Mouse (Mus musculus) MEL (cell line): ENCODE results near the gene Jup.

Experiments used
- CHD2 ChIP-seq: IDR thresholded peaks from 2 replicates; pipeline ENCODE4 v1.6.1; 2011; ENCODE audit warnings: low read length, improper control_type of control experiment
- CTCF ChIP-seq, 3 experiments: IDR thresholded peaks in 2 of 3; conservative IDR thresholded peaks in 1 of 3; 2 replicates each; pipeline ENCODE4 v1.5.1; 2011 to 2012; ENCODE audit warnings: low read length in 3 of 3, low read depth in 2 of 3, mild to moderate bottlenecking in 2 of 3, improper control_type of control experiment in 1 of 3, inconsistent platforms in 1 of 3, mixed read lengths in 1 of 3, moderate library complexity in 1 of 3; ENCODE audit not compliant: control insufficient read depth in 1 of 3, insufficient read depth in 1 of 3, poor library complexity in 1 of 3, severe bottlenecking in 1 of 3
- ELF1 ChIP-seq: IDR thresholded peaks from 2 replicates; pipeline ENCODE4 v1.6.1; 2014; ENCODE audit warnings: low read depth, mild to moderate bottlenecking, inconsistent platforms, low read length, improper control_type of control experiment, moderate library complexity
- EP300 ChIP-seq, 2 experiments: IDR thresholded peaks; 2 replicates each; pipeline ENCODE4 v1.6.1; 2011; ENCODE audit warnings: improper control_type of control experiment in 2 of 2, low read length in 2 of 2, low read depth in 1 of 2, mild to moderate bottlenecking in 1 of 2
- GATA1 ChIP-seq: IDR thresholded peaks from 2 replicates; pipeline ENCODE4 v1.6.1; 2011; ENCODE audit warnings: low read depth, low read length, improper control_type of control experiment
- HCFC1 ChIP-seq: IDR thresholded peaks from 2 replicates; pipeline ENCODE4 v1.6.1; 2012; ENCODE audit warnings: low read depth, mild to moderate bottlenecking, inconsistent platforms, low read length, improper control_type of control experiment, moderate library complexity
- MAFK ChIP-seq: IDR thresholded peaks from 2 replicates; pipeline ENCODE4 v1.6.1; 2011; ENCODE audit warnings: low read depth, mild to moderate bottlenecking, low read length, improper control_type of control experiment, borderline replicate concordance
- MAX ChIP-seq: IDR thresholded peaks from 2 replicates; pipeline ENCODE4 v1.6.1; 2011; ENCODE audit warnings: low read length, improper control_type of control experiment
- NELFE ChIP-seq: IDR thresholded peaks from 2 replicates; pipeline ENCODE4 v1.6.1; 2011; ENCODE audit warnings: low read depth, low read length, improper control_type of control experiment
- NRF1 ChIP-seq: IDR thresholded peaks from 2 replicates; pipeline ENCODE4 v1.6.1; 2014; ENCODE audit warnings: low read depth, mild to moderate bottlenecking, inconsistent platforms, low read length, improper control_type of control experiment, moderate library complexity; ENCODE audit not compliant: poor library complexity, insufficient read depth, severe bottlenecking
- RCOR1 ChIP-seq: IDR thresholded peaks from 2 replicates; pipeline ENCODE4 v1.6.1; 2012; ENCODE audit warnings: low read depth, mild to moderate bottlenecking, inconsistent platforms, low read length, improper control_type of control experiment
- TAL1 ChIP-seq: IDR thresholded peaks from 2 replicates; pipeline ENCODE4 v1.6.1; 2012; ENCODE audit warnings: mild to moderate bottlenecking, inconsistent platforms, low read length, moderate library complexity, mixed read lengths
- UBTF ChIP-seq: IDR thresholded peaks from 2 replicates; pipeline ENCODE4 v1.6.1; 2012; ENCODE audit warnings: low read depth, mild to moderate bottlenecking, inconsistent platforms, low read length, improper control_type of control experiment, moderate library complexity, borderline replicate concordance; ENCODE audit not compliant: insufficient read depth

GRCm38 (mm10) chr11:100362979-100363562, 34.5 kb downstream of the Jup start:
- TF ChIP-seq CTCF (IDR thresholded peaks at IDR 0.05 in 2 of 3, conservative IDR thresholded peaks at IDR 0.05 in 1 of 3; ENCODE audit: control insufficient read depth in 1 of 3, insufficient read depth in 1 of 3, low read depth in 2 of 3, low read length in 3 of 3, poor library complexity in 1 of 3, severe bottlenecking in 1 of 3): peak; percentile 75 to 88 (median 81)
- no peak for TF ChIP-seq MAX
- no peak for TF ChIP-seq EP300 (IDR thresholded peaks at IDR 0.05; ENCODE audit: low read depth in 1 of 2, low read length in 2 of 2)
- no peak for TF ChIP-seq NRF1
- no peak for TF ChIP-seq HCFC1
- no peak for TF ChIP-seq MAFK
- TF ChIP-seq GATA1: no peak
- no peak for TF ChIP-seq NELFE
- TF ChIP-seq RCOR1: no peak
- no peak for TF ChIP-seq TAL1
- no peak for TF ChIP-seq UBTF
- TF ChIP-seq CHD2: no peak
- no peak for TF ChIP-seq ELF1
